Mouse (Mus musculus): ENCODE measurements at regions not wholly inside any gene's neighbourhood (a gene's known extent, or its start where the extent isn't known, plus 50 kb on each side); places are given as distances from the start of the nearest gene placed in this dataset.

GRCm38 (mm10) chr5:139619301-139620161, 76.2 kb downstream of the Uncx start:
- no peak for TF ChIP-seq CTCF (IDR thresholded peaks at IDR 0.05; ENCODE audit: low read depth)
- no peak for TF ChIP-seq EP300 (IDR thresholded peaks at IDR 0.05; ENCODE audit: low read depth)
